Mouse (Mus musculus) forebrain, embryonic 13.5 days (tissue): ENCODE results near the gene Spire2. TPM values are rescaled to one million over a fixed set of nuclear protein-coding genes. Genes with fewer than 3 reads are reported as not detected.

ENCODE experiments used
- ATAC-seq: fragments of 200-750 bp; cut with Nextera tagmentation; 2 replicates; pipeline ENCODE4 v1.8.0; 2017
- H3K27ac ChIP-seq: fragments of 300-500 bp; sonication (generic); 2 replicates; pipeline ENCODE4 v1.5.1; 2015; ENCODE audit warnings: inconsistent platforms, mild to moderate bottlenecking, moderate library complexity
- H3K27me3 ChIP-seq: fragments of 300-500 bp; sonication (generic); 2 replicates; pipeline ENCODE4 v1.6.1; 2015; ENCODE audit warnings: mild to moderate bottlenecking, inconsistent platforms
- H3K36me3 ChIP-seq: fragments of 300-500 bp; sonication (generic); 2 replicates; pipeline ENCODE4 v1.6.1; 2015; ENCODE audit warnings: mild to moderate bottlenecking, inconsistent platforms; ENCODE audit not compliant: poor library complexity, severe bottlenecking
- H3K4me1 ChIP-seq: fragments of 300-500 bp; sonication (generic); 2 replicates; pipeline ENCODE4 v1.6.1; 2015; ENCODE audit warnings: inconsistent platforms
- H3K4me2 ChIP-seq: fragments of 300-500 bp; sonication (generic); 2 replicates; pipeline ENCODE4 v1.6.1; 2015; ENCODE audit warnings: inconsistent platforms, mild to moderate bottlenecking, moderate library complexity
- H3K4me3 ChIP-seq: fragments of 300-500 bp; sonication (generic); 2 replicates; pipeline ENCODE4 v1.5.1; 2015; ENCODE audit warnings: mild to moderate bottlenecking, inconsistent platforms
- H3K9ac ChIP-seq: fragments of 300-500 bp; sonication (generic); 2 replicates; pipeline ENCODE4 v1.6.1; 2015; ENCODE audit warnings: mild to moderate bottlenecking, inconsistent platforms
- H3K9me3 ChIP-seq: fragments of 300-500 bp; sonication (generic); replicated peaks from 2 replicates; pipeline ENCODE4 v1.6.1; 2016; ENCODE audit warnings: inconsistent platforms
- WGBS: fragments of 180-500 bp; shearing (Covaris S2); methylation state at CpG from one replicate; pipeline ENCODE4 v1.1.7; 2015; 5-methylcytosine and 5-hydroxymethylcytosine counted together
- polyA plus RNA-seq: library from polyadenylated mRNA; unstranded; fragments of >200 nt; fragmentation: Nextera tagmentation; extraction: Ambion mirVana; gene quantifications from 2 replicates; pipeline ENCODE4 v1.2.1, GENCODE M21; 2015

The Spire2 gene
- polyA plus RNA-seq, 1 experiment from 2014 or later: 21.3 TPM

- H3K9me3 ChIP-seq: no peaks in the 10 kb centered on the region
- no peak overlapping the region for H3K9ac ChIP-seq
- H3K27me3 ChIP-seq: no peaks in the 10 kb centered on the region
- ATAC-seq: no peak
- H3K4me2 ChIP-seq: no peak overlapping the region
- no peak overlapping the region for H3K4me3 ChIP-seq
- WGBS: 92% methylated on average over 8 of the region's 8 CpGs
- H3K36me3 ChIP-seq: peaks cover 99% of the 10 kb centered on the region
- no peak overlapping the region for H3K27ac ChIP-seq
- no peaks in the 10 kb centered on the region for H3K4me1 ChIP-seq
These were observed 55.3 kb downstream of the Spire2 start for GRCm38 (mm10) chr8:123387801-123388200.

- H3K27ac ChIP-seq: no peak overlapping the region
- H3K9ac ChIP-seq: no peak overlapping the region
- 0 out of 2 replicates have a peak, but pooled peaks have one; percentile 36 for ATAC-seq
- no peaks in the 10 kb centered on the region for H3K9me3 ChIP-seq
- H3K36me3 ChIP-seq: peaks cover 99% of the 10 kb centered on the region
- 93% methylated on average over 7 of the region's 7 CpGs for WGBS
- H3K4me2 ChIP-seq: no peak overlapping the region
- no peaks in the 10 kb centered on the region for H3K27me3 ChIP-seq
- H3K4me1 ChIP-seq: no peaks in the 10 kb centered on the region
- H3K4me3 ChIP-seq: no peak overlapping the region
These were observed 56.5 kb downstream of the Spire2 start for GRCm38 (mm10) chr8:123389026-123389425.

- Histone ChIP-seq H3K36me3 (peaks cover 99% of the 10 kb centered on the region), H3K27me3 (no peaks in the 10 kb centered on the region), H3K27ac (no peak overlapping the region), H3K4me1 (no peaks in the 10 kb centered on the region), H3K4me3 (no peak overlapping the region), H3K9me3 (no peaks in the 10 kb centered on the region), H3K9ac (no peak overlapping the region), H3K4me2 (no peak overlapping the region)
- 95% methylated on average over 13 of the region's 13 CpGs for WGBS
- ATAC-seq: no peak
These were observed 65.8 kb downstream of the Spire2 start for GRCm38 (mm10) chr8:123398308-123398707.

DNA sequence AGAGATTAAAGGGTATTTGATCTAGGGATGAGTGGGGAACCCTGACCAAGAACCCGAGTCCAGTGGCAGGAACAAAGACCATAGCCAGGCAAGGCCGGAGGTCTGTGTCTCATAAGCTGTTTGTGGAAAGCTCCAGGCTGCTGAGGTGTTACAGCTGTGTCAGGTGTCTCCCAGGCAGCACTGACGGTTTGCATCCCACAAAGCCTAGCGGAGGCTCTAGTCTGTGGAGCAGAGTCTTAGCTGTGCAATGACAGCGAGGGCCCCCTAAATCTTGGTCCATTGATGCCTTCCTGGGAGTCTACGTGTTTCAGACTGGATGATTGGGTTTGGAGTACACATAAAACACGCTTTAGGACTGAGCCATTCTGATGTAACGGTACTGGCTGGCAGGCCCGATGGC lies 69.4 kb downstream of the Spire2 start:
- Histone ChIP-seq H3K36me3 (peaks cover 66% of the 10 kb centered on the region), H3K9me3 (no peaks in the 10 kb centered on the region), H3K27ac (no peak overlapping the region), H3K4me2 (no peak overlapping the region), H3K9ac (no peak overlapping the region), H3K4me1 (peaks cover 3% of the 10 kb centered on the region; the same call in 1 of the 2 replicates), H3K4me3 (no peak overlapping the region), H3K27me3 (no peaks in the 10 kb centered on the region)
- 93% methylated on average over 9 of the region's 9 CpGs for whole genome bisulfite sequencing
- no peak for ATAC-seq

DNA sequence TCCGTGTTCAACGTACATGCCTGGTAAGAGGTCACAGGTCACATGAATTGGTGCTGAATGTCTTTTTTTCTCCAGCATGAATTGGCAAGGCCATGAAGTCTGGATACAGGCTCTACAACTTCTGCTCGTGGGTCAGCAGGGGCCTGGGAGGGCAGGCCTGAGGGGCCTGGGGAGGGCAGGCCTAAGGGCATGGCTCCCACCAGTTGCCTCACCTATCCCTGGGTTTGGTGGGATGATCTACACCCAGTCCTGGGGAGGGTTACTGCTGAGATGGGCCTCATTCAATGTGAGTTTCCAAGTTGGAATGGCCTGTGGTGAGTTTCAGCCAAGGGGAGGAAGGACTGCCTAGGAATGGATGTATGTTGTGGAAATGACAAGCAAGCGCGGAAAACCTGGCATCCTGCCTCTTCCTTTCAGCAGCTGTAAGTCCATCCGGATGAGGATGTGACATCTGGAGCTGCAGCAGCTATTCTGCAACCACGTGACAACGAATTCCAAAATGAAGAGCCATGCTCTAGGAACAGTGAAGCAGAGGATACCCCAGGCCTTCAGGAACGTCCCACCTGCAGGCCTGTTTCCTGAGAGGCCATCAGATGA lies 70.3 kb downstream of the Spire2 start:
- Histone ChIP-seq H3K27me3 (no peaks in the 10 kb centered on the region), H3K9me3 (no peaks in the 10 kb centered on the region), H3K4me2 (no peak overlapping the region), H3K9ac (no peak overlapping the region), H3K4me1 (peaks cover 8% of the 10 kb centered on the region; the same call in 1 of the 2 replicates), H3K36me3 (peaks cover 57% of the 10 kb centered on the region), H3K27ac (no peak overlapping the region), H3K4me3 (no peak overlapping the region)
- 93% methylated on average over 9 of the region's 9 CpGs for WGBS
- ATAC-seq: no peak

DNA sequence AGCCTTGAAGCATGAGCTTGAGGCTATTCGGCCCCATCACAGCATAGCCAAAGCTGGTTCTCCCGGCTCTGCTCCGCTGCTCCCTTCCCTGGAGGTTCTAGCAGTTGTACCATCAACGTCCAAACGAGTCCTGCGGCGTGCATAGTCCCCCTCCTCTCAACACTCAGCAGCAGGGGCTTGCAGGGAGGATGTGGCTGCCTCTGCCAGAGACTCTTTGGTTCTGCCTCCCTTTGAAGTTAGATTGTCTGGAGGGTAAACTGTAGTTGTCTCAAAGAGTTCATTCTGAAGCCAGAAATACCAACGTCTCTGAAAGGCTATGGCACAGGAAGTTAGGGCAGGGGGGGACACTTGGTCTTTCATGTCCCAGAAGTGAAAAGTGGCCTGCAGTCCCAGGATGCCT lies 72.0 kb downstream of the Spire2 start:
- H3K4me3 ChIP-seq: no peak overlapping the region
- no peaks in the 10 kb centered on the region for H3K27me3 ChIP-seq
- ATAC-seq: no peak
- peaks cover 22% of the 10 kb centered on the region for H3K4me1 ChIP-seq
- peaks cover 40% of the 10 kb centered on the region for H3K36me3 ChIP-seq
- H3K9ac ChIP-seq: no peak overlapping the region
- no peaks in the 10 kb centered on the region for H3K9me3 ChIP-seq
- H3K27ac ChIP-seq: peak overlapping the region; percentile 25; the same call in 1 of the 2 replicates
- no peak overlapping the region for H3K4me2 ChIP-seq
- 49% methylated on average over 8 of the region's 8 CpGs for WGBS

GRCm38 (mm10) chr8:123406786-123407185 lies 74.3 kb downstream of the Spire2 start, which contains the start of gene Mc1r:
TSS of gene Mc1r (plus strand) at chr8:123407107.
- Histone ChIP-seq H3K27ac (no peak within 1 kb of the TSS), H3K4me1 (peaks cover 32% of the 10 kb centered on the region), H3K27me3 (no peaks in the 10 kb centered on the region), H3K4me3 (no peak within 1 kb of the TSS), H3K9me3 (no peaks in the 10 kb centered on the region), H3K4me2 (no peak within 1 kb of the TSS), H3K9ac (no peak within 1 kb of the TSS), H3K36me3 (peaks cover 17% of the 10 kb centered on the region)
- WGBS: 6% methylated on average over 4 of the region's 4 CpGs
- ATAC-seq: no peak

- Histone ChIP-seq H3K36me3 (peaks cover 10% of the 10 kb centered on the region), H3K4me3 (no peak overlapping the region), H3K9ac (no peak overlapping the region), H3K4me1 (peaks cover 32% of the 10 kb centered on the region), H3K9me3 (no peaks in the 10 kb centered on the region), H3K27me3 (no peaks in the 10 kb centered on the region), H3K27ac (no peak overlapping the region), H3K4me2 (no peak overlapping the region)
- WGBS: 90% methylated on average over 13 of the region's 13 CpGs
- ATAC-seq: no peak
These were observed 75.1 kb downstream of the Spire2 start for GRCm38 (mm10) chr8:123407612-123408011.

GRCm38 (mm10) chr8:123408586-123409544 lies 76.4 kb downstream of the Spire2 start:
- peak overlapping the region; percentile 93 for H3K4me2 ChIP-seq

GRCm38 (mm10) chr8:123410049-123410587 lies 77.6 kb downstream of the Spire2 start:
- Histone ChIP-seq H3K36me3 (no peaks in the 10 kb centered on the region), H3K4me1 (peaks cover 50% of the 10 kb centered on the region), H3K27me3 (no peaks in the 10 kb centered on the region), H3K4me3 (peak overlapping the region; percentile 94), H3K4me2 (peak overlapping the region; percentile 93), H3K27ac (peak overlapping the region; percentile 98), H3K9ac (peak overlapping the region; percentile 100), H3K9me3 (no peaks in the 10 kb centered on the region)
- WGBS: 20% methylated on average over 8 of the region's 8 CpGs
- no peak for ATAC-seq

More at GRCm38 (mm10) chr8:123408586-123409544, 76.4 kb downstream of the Spire2 start:
- no peak for ATAC-seq
- peak overlapping the region; percentile 100 for H3K9ac ChIP-seq
- 84% methylated on average over 9 of the region's 9 CpGs for WGBS
- H3K27me3 ChIP-seq: no peaks in the 10 kb centered on the region
- H3K36me3 ChIP-seq: no peaks in the 10 kb centered on the region
- no peaks in the 10 kb centered on the region for H3K9me3 ChIP-seq
- peaks cover 42% of the 10 kb centered on the region for H3K4me1 ChIP-seq
- H3K4me3 ChIP-seq: peak overlapping the region; percentile 94; the same call in 1 of the 2 replicates
- peak overlapping the region; percentile 98; the same call in 1 of the 2 replicates for H3K27ac ChIP-seq

- no peaks in the 10 kb centered on the region for H3K27me3 ChIP-seq
- ATAC-seq: no peak; the same call in 1 of the 2 replicates
These were observed 78.3 kb downstream of the Spire2 start for GRCm38 (mm10) chr8:123410788-123411187.

DNA sequence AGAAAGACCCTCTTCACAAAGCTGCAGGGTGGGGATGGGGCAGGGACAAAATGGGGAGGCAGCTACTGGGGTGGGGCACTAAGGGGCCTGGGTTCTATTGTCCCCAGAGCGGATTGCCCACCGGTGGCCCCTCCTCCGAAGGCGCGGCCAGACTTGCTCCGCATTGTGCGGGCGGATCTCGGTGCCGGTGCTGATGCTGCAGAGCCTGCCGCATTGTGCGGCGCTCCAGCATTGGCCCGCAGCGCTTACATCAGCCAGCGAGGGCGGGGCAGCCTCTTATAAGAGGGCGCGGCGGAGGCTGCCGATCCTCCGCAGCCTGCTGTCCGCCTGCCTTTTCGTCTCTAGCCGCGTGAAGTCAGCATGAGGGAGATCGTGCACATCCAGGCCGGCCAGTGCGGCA lies 78.7 kb downstream of the Spire2 start, which contains the start of gene Tubb3:
Tubb3 (plus strand) TSS at position 179 of the 400 bp plus-strand sequence.
- Histone ChIP-seq H3K27ac (peak within 1 kb of the TSS; percentile 98), H3K4me1 (peaks cover 58% of the 10 kb centered on the region), H3K4me2 (peak within 1 kb of the TSS; percentile 93), H3K9me3 (no peaks in the 10 kb centered on the region), H3K27me3 (no peaks in the 10 kb centered on the region), H3K4me3 (peak within 1 kb of the TSS; percentile 94), H3K36me3 (no peaks in the 10 kb centered on the region), H3K9ac (peak within 1 kb of the TSS; percentile 100)
- WGBS: 0% methylated on average over 26 of the region's 29 CpGs
- peak; percentile 92 for ATAC-seq

More at GRCm38 (mm10) chr8:123410788-123411187, 78.3 kb downstream of the Spire2 start:
- H3K27ac ChIP-seq: peak overlapping the region; percentile 98
- H3K36me3 ChIP-seq: no peaks in the 10 kb centered on the region
- H3K4me2 ChIP-seq: peak overlapping the region; percentile 93
- peak overlapping the region; percentile 100 for H3K9ac ChIP-seq
- peaks cover 56% of the 10 kb centered on the region for H3K4me1 ChIP-seq
- peak overlapping the region; percentile 94 for H3K4me3 ChIP-seq
- H3K9me3 ChIP-seq: no peaks in the 10 kb centered on the region
- 3% methylated on average over 11 of the region's 11 CpGs for WGBS
